Mouse (Mus musculus) adrenal gland, adult 2 months (tissue): Measurements from ENCODE around the gene Polg. TPM values are rescaled to one million over a fixed set of nuclear protein-coding genes. Genes with fewer than 3 reads are reported as not detected.
A peak's percentile ranks its signal among the peaks of the same experiment; 100 is the strongest.

Experiments
- DNase-seq: peaks from one replicate; pipeline ENCODE4 v3.0.0; 2021
- polyA plus RNA-seq: library from polyadenylated mRNA; depleted of rRNA; stranded (reverse); fragments of >200 nt; gene quantifications from 2 replicates; pipeline ENCODE4 v1.2.3, GENCODE M21; 2012
- total RNA-seq, 2 experiments: library from RNA; stranded (reverse); gene quantifications; 2 replicates each; pipeline ENCODE4 v1.2.3; 2021

Gene Polg
- total and polyA plus RNA-seq, 3 experiments, result 49.3 to 69.3 (median 65.7) TPM

GRCm38 (mm10) chr7:79502152-79503102 lies 36.3 kb upstream of the Polg start:
- DNase-seq, result no peak

- no peak for DNase-seq
These were observed 35.4 kb upstream of the Polg start for GRCm38 (mm10) chr7:79501581-79502031.

GRCm38 (mm10) chr7:79500681-79501306 lies 34.6 kb upstream of the Polg start:
- no peak for DNase-seq

- DNase-seq, result no peak
These were observed 33.7 kb upstream of the Polg start for GRCm38 (mm10) chr7:79499596-79500570.

GRCm38 (mm10) chr7:79498965-79499595 lies 32.9 kb upstream of the Polg start:
- peak; percentile 65 for DNase-seq

GRCm38 (mm10) chr7:79498356-79498755 lies 32.2 kb upstream of the Polg start:
- DNase-seq, result no peak

GRCm38 (mm10) chr7:79497701-79498115 lies 31.5 kb upstream of the Polg start:
- DNase-seq, result no peak

GRCm38 (mm10) chr7:79496816-79497328 lies 30.7 kb upstream of the Polg start:
- no peak for DNase-seq

GRCm38 (mm10) chr7:79495988-79496815 lies 30.0 kb upstream of the Polg start:
- peak; percentile 81 for DNase-seq

- DNase-seq, result peak; percentile 42
These were observed 27.8 kb upstream of the Polg start for GRCm38 (mm10) chr7:79493915-79494314.

- DNase-seq, result peak; percentile 27
These were observed 20.4 kb upstream of the Polg start for GRCm38 (mm10) chr7:79486528-79486927.

- no peak for DNase-seq
These were observed 8.8 kb upstream of the Polg start for GRCm38 (mm10) chr7:79474831-79475399.

- no peak for DNase-seq
These were observed 7.5 kb upstream of the Polg start for GRCm38 (mm10) chr7:79473496-79474194.

GRCm38 (mm10) chr7:79472792-79473191 lies 6.6 kb upstream of the Polg start:
- no peak for DNase-seq

- no peak for DNase-seq
These were observed 5.3 kb upstream of the Polg start for GRCm38 (mm10) chr7:79471436-79471835.

- no peak for DNase-seq
These were observed 4.6 kb upstream of the Polg start for GRCm38 (mm10) chr7:79470718-79471117.

- no peak for DNase-seq
These were observed 3.6 kb upstream of the Polg start for GRCm38 (mm10) chr7:79469766-79470165.

GRCm38 (mm10) chr7:79468994-79469393 lies 2.8 kb upstream of the Polg start:
- DNase-seq, result no peak

GRCm38 (mm10) chr7:79467951-79468350 lies 1.8 kb upstream of the Polg start:
- no peak for DNase-seq
